Mouse (Mus musculus) heart, adult 2 months (tissue): ENCODE measurements around the gene Perm1.

Experiments
- CTCF ChIP-seq: fragments of 200-600 bp; IDR thresholded peaks from 2 replicates; pipeline ENCODE4 v1.8.1; 2022; ENCODE audit warnings: antibody characterized with exemption, mild to moderate bottlenecking, moderate library complexity
- POLR2A ChIP-seq: fragments of 200-500 bp; IDR thresholded peaks from 2 replicates; pipeline ENCODE4 v1.6.1; 2011; ENCODE audit warnings: mild to moderate bottlenecking, low read depth, low read length, control low read depth; ENCODE audit not compliant: insufficient read depth

DNA sequence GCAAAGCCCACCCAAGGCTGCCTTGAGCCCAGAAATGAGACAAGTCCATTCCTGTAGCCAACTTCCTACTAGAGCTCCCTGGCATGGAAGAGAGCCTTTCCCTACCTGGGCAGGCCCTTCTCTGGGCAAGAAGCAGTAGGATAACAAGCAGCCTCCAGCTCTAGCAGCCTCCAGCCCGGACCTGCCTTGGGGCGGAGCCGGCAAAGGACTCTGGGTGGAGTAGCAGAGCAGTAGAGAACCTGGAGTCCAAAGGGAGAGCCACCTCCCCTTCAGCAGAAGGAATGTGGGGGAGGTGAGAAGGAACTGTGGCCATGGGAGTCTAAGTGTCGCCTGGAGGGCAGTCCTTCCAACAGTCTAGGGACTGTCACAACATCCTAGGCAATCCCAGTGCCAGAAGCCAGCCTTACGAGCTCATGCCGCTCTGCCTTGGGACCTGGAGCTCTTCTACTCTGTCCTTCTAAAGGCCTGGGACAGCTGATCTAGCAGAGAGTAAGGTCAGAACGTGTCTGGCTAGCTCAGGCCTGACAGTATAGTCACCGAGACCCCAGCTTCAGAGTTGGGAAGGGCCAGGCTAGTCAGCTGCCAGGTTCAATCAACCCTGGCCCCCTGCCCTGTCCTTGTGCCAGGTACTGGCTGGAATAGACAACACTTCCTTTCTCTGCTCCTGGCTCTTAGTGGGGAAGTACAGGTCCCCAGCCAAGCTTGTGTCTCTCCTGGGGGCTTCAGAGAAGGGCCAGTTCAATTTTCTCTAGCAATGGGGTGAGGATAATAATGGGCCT lies 23.1 kb upstream of the Perm1 start:
- no peak for TF ChIP-seq CTCF
- no peak for TF ChIP-seq POLR2A
